Mouse (Mus musculus): ENCODE measurements around the gene Aox1.

Aox1 gene

GRCm38 (mm10) chr1:58140607-58141006 lies 110.9 kb downstream of the Aox1 start:
- ChIA-PET POLR2A (no interaction called here), CTCF (interaction anchor here (0.6 to 1.4 kb wide), 7 partner anchors 10 to 156 kb away, joined by 3 to 8 read pairs (median 3); partner anchors contain the start of gene Aox3 (in 1 of the 4))

- POLR2A ChIA-PET: interaction anchor here in 2 of 4 experiments (0.8 to 2.0 kb wide), 4 partner anchors 19 to 300 kb away, joined by 3 to 4 read pairs (median 3); partner anchors contain the start of gene Nif3l1 (in 1 of the 2)
These were observed 114.8 kb downstream of the Aox1 start for GRCm38 (mm10) chr1:58144384-58145069.

GRCm38 (mm10) chr1:58146026-58146425 lies 116.3 kb downstream of the Aox1 start:
- POLR2A ChIA-PET: no interaction called here
- CTCF ChIA-PET: no interaction called here

More at GRCm38 (mm10) chr1:58144384-58145069, 114.8 kb downstream of the Aox1 start:
- CTCF ChIA-PET: interaction anchor here in 3 of 4 experiments (0.5 to 1.6 kb wide), 9 partner anchors 8 to 1033 kb away, joined by 3 to 7 read pairs (median 4); no protein-coding TSS in a partner anchor

GRCm38 (mm10) chr1:58147776-58148175 lies 118.0 kb downstream of the Aox1 start:
- POLR2A ChIA-PET: interaction anchor here in 2 of 4 experiments (0.6 kb wide), 2 partner anchors 37 to 180 kb away, joined by 3 read pairs; no protein-coding TSS in a partner anchor
- CTCF ChIA-PET: no interaction called here

GRCm38 (mm10) chr1:58152247-58152646 lies 122.5 kb downstream of the Aox1 start:
- ChIA-PET CTCF (no interaction called here), POLR2A (interaction anchor here in 1 of 4 experiments (0.6 kb wide), 1 partner anchor 245 kb away, joined by 4 read pairs; no protein-coding TSS in a partner anchor)
